Mouse (Mus musculus): ENCODE measurements at regions not wholly inside any gene's neighbourhood (a gene's known extent, or its start where the extent isn't known, plus 50 kb on each side); places are given as distances from the start of the nearest gene placed in this dataset.
"Not testable (repeated sequence)": the region's sequence is repeated elsewhere in the genome, so short reads cannot be mapped to it uniquely, and the experiment has no call there.

- not testable (repeated sequence) for TF ChIP-seq POLR2A (IDR thresholded peaks at IDR 0.05; ENCODE audit: control insufficient read depth, low read depth, low read length); CTCF (IDR thresholded peaks at IDR 0.05; ENCODE audit: control insufficient read depth, insufficient read depth, insufficient replicate concordance, low read depth, low read length)
These were observed 358.0 kb upstream of the Olfr1507 start for GRCm38 (mm10) chr14:52853598-52853997.

Measured in testis, adult 2 months (tissue).